Mouse (Mus musculus): Measurements from ENCODE around the gene Lrrc4b.

Gene Lrrc4b

DNA sequence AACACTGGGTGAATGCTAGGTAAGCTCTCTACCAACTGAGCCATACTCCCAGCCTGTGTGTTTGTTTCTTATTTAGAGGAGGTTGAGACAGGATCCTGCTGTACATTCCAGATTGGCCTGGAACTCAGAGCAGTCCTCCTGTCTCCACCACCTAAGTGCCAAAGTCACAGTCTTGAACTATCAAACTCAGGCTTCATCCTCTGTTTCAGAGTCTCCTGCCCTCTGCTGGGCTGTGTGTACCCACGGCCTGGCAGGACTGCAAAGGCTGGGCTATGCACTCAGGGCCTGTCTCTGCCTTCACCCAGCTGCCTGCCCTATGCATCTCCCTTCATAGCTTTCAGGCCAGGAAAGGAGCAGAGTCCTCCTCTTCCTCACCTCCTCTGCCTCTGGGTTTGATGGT, 7.4 kb downstream of the Lrrc4b start:
- no peak for DNase-seq (ENCODE audit: low spot score in 2 of 2)

DNA sequence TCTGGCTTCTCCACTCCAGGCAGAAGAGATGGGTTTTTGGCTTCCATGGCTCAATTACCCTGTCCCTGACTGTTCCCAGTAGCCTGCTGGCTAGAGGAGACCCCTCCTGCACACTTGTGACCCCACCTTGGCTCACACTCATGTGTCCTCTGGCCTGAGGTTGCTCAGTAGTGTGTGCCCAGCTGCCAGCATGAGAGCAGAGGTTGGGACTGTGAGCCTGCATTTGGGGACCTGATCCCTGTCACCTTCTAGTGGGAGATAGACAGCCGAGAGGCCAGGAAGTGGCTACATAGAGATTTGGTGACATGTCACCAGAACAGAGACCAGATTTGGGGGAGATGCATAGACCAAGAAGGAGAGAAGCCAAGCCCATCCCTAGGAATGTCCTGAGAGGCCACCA, 8.4 kb downstream of the Lrrc4b start:
- no peak for DNase-seq (ENCODE audit: low spot score in 2 of 2)

DNA sequence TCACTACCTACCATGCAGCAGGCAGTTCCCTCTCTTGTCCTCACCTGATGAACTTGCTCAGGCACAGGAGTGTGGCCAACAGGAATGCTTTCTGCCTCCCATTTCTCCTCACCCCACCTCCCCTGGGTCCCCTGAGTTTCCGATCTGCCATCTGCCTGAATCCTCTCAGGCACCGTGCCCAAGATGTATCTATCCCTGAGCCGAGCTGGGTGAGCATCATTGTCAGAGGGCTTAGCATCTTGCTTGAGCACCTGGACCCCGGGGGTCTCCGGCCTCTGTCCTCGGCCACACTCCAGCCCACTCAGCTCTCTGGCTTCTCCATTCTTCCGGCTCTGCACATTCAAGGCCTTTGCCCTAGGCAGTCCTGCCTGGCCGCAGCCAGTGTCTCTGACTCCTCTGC, 9.1 kb downstream of the Lrrc4b start:
- no peak for DNase-seq (ENCODE audit: low spot score in 2 of 2)

DNA sequence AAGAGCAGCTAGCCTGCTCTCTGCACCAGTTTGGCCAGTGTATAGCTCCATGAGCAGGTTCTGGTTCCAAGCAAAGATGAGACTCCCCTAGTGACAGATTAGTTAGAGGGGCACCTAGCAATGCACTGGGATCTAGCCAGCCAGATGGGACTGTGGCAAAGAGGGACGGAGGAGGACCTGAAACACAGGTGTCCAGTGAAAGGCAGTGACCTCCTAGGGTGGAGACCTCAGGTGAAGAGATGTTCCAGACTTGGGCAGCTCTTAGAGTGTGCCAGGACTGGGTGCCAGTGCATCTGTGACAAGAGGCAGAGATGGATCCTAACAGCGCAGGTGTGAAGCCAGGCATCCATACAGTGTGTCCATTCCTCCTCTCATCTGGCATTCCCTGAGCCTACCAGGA, 10.9 kb downstream of the Lrrc4b start:
- no peak for DNase-seq (ENCODE audit: low spot score in 2 of 2)

DNA sequence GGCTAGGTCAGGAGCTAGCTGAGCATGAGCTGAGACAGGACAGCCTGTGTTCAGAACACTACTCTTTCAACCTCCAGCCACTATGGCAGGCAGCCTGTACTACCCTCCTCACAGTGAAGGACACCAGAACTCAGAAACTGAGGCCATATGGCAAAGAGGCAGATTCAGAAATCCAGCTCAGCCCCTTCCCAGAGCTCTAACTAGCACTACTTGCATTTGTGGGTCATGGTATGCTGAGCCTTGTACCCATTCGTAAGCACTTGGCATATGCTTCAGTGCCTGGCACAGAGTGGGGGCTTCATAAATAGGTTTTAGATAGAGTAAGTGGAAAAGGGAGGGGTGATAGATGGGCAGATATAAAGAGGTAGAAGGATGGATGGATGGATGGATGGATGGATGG, 11.7 kb downstream of the Lrrc4b start:
- no peak for DNase-seq (ENCODE audit: low spot score in 2 of 2)

DNA sequence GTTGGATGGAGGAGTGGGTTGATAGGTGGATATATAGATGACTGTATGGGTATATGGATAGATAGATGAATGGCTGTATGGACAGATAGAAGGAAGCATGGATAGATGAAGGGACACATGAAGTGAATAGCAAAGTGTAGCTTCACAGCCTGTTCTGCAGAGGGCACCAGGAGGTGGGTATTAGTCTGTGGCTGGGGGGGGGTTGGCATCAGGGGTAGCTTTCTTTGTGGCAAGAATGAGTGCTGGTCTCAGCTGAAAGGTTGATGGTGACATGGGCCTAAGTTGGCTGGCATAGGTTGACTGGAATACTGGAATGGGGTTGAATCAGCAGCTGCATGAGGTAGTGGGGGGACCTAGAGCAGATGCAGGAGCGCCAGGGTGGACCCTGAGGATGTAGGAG, 12.4 kb downstream of the Lrrc4b start:
- no peak for DNase-seq (ENCODE audit: low spot score in 2 of 2)

DNA sequence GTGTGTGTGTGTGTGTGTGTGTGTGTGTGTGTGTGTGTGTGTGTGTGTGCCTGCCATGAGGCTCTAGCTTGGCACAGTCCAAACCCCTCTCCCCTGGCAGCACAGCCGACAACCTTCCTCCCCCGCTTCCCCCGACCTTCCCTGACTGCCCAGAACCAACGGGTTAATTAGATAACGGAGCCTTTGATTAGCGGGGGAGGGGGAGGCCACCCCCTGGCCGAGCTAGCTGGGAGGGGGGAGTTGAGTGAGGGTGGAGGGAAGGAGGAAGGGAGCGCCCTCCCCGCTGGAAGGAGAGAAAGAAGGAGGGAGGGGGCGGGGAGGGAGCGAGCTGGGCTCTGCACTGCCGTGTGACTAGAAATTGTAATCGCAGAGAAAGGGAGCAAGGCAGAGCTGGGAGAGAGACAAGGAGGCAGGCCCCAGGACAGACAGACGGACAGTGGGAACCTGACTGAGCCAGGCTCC, 12.9 kb downstream of the Lrrc4b start:
- peak; percentile 64 to 68 for DNase-seq (ENCODE audit: low spot score in 2 of 2)

DNA sequence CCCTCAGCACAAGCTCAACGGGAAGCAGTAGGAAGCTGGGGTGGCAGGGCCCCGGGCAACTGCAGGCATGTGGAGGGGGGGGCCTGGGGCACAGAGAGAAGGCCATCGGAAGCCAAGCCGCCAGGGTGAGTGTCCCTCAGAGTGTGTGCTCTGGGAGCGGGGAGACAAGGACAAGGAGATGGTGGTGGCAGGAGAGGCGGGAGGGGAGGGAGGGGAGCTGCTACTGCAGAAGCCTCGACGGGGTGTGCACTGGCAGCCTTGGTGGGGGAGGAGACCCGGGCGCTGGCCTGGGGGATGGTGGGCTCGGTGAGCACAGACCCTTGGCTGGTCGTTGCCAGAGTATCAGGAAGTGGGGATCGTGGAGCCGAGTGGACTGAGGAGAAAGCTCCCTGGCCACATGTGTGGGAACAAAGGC, 13.6 kb downstream of the Lrrc4b start:
- DNase-seq (ENCODE audit: low spot score in 2 of 2) = peak in 1 of 2 experiments; percentile 46

DNA sequence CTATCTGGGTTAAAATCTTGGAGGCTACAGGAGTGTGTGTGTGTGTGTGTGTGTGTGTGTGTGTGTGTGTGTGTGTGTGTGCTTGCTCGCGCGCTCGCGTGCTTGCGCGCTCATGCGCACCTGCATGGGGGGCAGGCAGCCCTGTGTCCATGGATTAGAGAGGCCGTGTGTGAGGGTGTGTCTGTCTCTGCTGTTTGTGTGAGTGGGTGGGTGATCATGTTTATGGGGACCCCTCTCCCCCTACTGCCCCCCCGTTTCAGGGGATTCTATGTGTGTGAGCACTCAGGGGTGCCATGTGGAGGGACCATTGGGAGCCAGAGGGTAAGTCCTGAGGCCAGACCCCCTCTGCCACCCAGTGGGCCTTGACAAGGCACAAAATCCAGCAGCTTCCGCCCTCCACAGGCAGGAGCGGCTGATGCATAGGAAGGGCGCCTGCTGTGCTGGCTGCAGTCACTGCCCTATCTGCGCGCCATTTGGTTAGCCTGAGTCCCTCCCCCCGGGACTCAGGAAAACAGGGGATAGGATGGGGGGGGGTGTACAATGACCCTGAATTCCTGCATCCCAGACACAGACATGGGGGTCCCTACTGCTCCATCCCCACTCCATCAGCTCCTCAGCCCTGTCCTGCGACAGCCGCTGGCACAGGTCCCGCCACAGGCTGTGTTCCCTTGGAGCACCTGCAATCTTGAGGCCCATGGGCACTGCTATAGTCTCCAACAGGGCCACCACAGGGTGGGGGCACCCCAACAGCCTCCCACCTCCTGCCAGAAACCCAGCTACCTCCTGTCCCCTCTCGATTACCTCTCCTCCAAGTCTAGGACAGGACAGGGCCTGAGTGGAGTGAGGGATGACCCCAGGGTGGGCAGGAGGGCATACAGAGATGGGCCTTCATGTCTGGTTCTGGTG, 14.7 kb downstream of the Lrrc4b start:
- peak in 1 of 2 experiments; percentile 54 for DNase-seq (ENCODE audit: low spot score in 2 of 2)

DNA sequence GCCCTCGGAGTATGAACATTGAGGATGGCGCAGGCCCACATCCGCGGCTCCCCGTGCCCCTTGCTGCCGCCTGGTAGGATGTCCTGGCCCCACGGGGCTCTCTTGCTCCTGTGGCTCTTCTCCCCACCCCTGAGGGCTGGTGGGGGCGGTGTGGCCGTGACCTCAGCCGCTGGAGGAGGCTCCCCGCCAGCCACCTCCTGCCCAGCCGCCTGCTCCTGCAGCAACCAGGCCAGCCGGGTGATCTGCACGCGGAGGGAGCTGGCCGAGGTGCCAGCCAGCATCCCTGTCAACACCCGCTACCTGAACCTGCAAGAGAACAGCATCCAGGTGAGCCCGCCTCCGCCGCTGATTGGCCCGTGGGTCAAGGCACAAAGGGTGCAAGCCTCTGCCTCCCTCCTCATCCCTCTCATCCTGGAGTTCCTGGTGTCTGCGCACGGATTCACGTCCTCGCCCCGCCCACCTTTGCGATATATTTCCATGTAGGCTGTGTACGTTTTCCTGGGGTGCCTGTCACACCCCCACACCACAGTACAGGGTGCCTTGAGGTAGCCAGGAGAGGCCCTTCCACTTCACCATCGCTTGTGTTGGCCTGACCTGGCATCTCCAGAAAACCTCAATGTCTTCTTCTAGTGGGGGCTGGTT, 16.2 kb downstream of the Lrrc4b start:
- peak in 1 of 2 experiments; percentile 43 for DNase-seq (ENCODE audit: low spot score in 2 of 2)

DNA sequence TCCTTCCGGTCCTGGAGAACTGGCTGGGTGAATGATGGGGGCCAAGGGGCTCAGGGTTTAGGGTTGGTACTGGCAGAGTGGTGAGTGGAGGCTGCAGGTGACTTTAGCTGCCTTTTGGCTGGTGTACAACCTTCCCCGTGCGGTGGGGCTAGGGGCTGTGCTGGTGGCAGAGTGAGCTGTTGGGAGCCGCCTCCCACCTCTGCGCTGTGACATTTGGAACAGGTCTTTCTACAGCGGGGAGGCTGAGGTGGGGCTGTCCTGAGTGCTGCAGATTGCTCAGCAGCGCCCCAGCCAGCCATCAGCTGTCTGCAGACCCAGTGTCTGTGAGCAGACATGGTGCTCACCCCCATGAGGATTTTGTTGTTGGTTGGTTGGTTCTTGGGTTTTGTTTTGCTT, 16.7 kb downstream of the Lrrc4b start:
- peak in 1 of 2 experiments; percentile 49 for DNase-seq (ENCODE audit: low spot score in 2 of 2)

DNA sequence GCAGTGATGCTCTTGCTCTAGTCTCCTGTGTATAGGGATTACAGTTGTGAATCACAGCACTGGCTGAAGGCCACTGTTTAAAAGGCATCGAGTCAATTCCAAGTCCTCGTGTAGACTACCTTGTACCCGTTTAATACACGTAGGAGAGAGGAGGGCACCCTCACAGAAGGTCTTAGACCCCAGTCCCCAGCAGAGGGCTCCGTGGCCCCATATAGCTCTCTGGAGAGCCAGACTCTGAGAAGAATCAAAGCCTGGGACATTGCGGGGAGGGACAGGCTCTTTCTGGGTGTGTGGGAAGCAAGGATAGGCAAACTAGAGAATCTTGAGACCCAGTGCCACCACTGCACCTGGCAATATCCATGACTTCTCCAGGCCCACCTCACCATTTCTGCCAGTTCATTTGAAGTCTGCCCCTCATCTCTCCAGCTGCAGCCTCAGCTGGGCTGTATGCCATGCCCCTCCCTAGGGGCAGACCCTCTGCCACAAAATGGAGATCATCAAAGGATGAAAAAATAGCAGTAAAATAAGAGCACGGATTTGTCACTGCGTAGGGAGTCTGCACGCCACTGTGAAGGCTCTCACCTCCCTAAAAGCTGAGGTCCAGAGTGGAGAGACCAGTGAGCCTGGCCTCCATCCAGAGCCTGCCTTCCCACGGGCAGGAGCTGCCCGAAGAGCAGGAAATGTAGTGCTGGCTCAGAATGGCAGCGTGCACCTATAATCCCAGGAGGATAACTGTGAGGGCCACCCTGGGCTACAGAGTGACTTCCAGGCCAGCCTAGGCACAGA, 17.4 kb downstream of the Lrrc4b start:
- DNase-seq (ENCODE audit: low spot score in 2 of 2) = no peak

DNA sequence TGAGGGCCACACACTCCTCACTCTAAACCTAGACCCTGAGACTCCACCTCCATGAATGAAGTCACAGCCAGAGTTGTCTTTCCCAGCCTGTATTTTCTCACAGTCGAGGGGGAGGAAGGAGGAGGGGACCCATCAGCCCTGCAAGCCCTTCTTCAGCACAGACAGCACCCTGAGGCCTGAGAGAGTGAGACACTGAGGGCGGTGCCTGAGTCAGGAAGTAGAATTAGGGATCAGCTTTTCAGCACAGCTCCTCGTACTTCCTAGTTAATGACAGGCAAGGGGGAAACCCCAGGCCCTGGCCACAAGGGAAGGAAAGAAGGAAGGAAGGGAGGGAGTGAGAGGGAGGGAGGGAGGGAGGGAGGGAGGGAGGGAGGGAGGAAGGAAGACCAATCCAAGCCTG, 24.4 kb downstream of the Lrrc4b start:
- no peak for DNase-seq (ENCODE audit: low spot score in 2 of 2)

DNA sequence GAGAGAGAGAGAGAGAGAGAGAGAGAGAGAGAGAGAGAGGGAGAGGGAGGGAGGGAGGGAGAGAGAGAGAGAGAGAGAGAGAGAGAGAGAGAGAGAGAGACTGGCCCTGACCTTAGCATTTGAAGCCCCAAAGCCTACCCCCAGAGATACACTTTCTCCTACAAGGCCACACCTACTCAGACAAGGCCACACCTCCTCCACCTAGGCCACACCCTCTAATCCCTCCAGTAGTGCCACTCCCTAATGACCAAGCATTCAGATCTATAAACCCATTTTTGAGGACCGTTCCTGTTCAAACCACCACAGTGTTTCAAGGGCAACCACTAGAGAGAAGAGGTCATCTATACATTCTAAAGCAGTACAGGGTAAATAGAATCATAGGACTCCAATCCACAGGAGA, 27.5 kb downstream of the Lrrc4b start:
- no peak for DNase-seq (ENCODE audit: low spot score in 2 of 2)

DNA sequence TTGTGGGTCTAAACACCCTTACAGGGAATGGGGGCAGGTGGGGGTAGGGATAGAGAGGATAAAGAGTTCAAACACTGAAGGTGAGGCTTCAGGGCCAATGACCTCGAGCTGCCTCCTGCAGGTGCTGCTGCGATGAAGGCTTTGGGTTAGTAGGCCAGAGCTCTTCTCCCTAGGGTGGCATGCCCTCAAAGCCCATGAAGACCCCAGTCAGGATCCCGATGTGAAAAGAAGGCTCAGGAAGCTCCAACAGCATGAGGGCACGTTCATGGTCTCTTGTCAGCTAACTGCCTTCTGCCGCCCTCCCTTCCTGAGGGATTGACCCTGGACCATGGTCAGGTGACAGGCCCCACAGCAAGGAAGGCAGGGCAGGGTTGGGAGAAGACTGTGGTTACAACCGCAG, 31.2 kb downstream of the Lrrc4b start:
- peak in 1 of 2 experiments; percentile 3 for DNase-seq (ENCODE audit: low spot score in 2 of 2)

DNA sequence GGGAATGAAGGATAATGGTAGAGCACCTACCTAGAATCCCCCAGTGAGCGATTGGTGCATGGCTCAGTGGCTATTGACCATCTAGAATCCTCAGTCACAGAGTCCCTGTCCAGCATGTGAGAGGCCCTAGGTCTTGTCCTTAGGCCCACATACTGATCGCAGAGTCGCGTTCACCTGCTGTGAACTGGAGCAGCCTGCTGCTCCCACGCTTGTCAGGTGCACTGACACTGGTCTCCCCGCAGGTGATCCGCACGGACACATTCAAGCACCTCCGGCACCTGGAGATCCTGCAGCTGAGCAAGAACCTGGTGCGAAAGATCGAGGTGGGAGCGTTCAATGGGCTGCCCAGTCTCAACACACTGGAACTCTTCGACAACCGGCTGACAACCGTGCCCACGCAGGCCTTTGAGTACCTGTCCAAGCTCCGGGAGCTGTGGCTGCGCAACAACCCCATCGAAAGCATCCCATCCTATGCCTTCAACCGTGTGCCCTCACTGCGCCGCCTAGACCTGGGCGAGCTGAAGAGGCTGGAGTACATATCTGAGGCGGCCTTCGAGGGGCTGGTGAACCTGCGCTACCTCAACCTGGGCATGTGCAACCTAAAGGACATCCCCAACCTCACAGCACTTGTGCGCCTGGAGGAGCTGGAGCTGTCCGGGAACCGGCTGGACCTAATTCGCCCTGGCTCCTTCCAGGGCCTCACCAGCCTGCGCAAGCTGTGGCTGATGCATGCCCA, 32.1 kb downstream of the Lrrc4b start:
- DNase-seq (ENCODE audit: low spot score in 2 of 2) = peak in 1 of 2 experiments; percentile 15

DNA sequence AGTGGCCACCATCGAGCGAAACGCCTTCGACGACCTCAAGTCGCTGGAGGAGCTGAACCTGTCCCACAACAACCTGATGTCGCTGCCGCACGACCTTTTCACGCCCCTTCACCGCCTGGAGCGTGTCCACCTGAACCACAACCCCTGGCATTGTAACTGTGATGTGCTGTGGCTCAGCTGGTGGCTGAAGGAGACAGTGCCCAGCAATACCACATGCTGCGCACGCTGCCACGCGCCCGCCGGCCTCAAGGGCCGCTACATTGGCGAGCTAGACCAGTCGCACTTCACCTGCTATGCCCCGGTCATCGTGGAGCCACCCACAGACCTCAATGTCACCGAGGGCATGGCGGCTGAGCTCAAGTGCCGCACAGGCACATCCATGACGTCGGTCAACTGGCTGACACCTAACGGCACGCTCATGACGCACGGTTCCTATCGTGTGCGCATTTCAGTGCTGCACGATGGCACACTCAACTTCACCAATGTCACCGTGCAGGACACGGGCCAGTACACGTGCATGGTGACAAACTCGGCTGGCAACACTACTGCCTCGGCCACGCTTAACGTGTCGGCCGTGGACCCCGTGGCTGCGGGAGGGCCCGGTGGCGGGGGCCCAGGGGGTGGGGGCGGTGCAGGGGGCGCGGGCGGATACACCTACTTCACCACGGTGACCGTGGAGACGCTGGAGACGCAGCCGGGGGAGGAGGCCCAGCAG, 32.8 kb downstream of the Lrrc4b start:
- DNase-seq (ENCODE audit: low spot score in 2 of 2) = peak in 1 of 2 experiments; percentile 16

DNA sequence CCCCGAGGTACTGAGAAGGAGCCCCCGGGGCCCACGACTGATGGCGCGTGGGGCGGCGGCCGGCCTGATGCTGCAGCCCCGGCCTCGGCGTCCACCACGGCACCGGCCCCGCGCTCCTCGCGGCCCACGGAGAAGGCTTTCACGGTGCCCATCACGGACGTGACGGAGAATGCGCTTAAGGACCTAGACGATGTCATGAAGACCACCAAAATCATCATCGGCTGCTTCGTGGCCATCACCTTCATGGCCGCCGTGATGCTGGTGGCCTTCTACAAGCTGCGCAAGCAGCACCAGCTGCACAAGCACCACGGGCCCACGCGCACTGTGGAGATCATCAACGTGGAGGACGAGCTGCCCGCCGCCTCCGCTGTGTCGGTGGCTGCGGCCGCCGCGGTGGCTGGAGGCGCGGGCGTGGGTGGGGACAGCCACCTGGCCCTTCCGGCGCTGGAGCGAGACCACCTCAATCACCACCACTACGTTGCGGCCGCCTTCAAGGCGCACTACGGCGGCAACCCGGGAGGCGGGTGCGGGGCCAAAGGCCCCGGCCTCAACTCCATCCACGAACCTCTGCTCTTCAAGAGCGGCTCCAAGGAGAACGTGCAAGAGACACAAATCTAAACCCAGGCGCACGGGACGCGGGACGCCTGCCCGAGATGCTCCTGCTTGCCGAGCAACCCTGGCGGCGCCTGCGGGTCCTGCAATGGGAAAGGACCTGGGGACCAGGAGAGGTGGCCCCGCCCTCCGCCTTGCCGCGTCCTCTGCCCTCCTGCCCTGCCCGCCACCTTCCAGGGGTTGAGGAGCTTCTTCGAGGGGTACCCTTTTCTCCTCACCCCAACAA, 33.6 kb downstream of the Lrrc4b start:
- DNase-seq (ENCODE audit: low spot score in 2 of 2) = peak in 1 of 2 experiments; percentile 60

DNA sequence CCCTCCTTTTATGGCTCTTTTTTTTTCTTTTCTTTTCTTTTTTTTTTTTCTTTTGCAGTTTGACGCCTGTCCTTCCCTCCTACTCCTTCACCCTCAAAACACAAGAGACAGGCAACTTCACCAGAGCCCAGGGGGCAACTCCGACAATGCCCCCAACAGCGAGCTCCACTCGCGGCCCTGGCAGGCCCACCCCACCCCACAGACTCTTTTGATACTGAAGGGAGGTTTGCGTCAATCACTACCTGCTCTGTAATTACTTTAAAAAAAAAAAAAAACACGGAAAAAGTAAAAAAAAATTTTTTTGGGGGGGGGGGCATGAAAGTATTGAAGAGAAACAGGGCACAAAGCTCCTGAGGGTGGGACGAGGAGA, 34.2 kb downstream of the Lrrc4b start:
- no peak for DNase-seq (ENCODE audit: low spot score in 2 of 2)
